Mouse (Mus musculus): Measurements from ENCODE around the gene Fbxo27. TPM values are rescaled to one million over a fixed set of nuclear protein-coding genes. Genes with fewer than 3 reads are reported as not detected.

Gene Fbxo27
- polyA plus RNA-seq, 1 experiment from 2014 or later: 6.8 TPM

DNA sequence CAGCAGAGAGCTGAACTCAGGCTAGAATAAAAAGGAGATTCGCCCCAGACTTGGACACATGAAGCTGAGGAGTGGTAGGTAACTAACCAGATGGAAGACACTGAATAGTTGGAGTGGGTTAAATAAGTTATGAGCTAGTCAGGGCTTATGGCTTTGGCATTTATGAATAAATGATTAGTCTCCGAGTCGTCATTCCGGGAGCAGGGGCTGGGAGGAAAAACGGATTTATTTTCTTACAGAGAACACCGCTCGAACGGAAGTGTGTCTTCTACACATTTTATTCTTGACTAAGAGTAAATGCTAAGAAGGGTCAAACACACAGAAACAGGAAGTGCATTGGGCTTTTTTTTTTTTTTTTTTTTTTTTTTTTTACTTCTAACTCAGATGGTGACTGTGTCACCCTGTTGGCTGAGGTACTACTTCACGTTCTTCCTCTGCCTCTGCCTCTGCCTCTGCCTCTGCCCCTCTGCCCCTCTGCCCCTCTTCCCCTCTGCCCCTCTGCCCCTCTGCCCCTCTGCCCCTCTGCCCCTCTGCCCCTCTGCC lies 10.0 kb downstream of the Fbxo27 start:
- Histone ChIP-seq H3K4me2 (no peak overlapping the region), H3K4me3 (ENCODE audit: low read depth, low read length) (no peak overlapping the region), H3K36me3 (ENCODE audit: insufficient read depth) (no peaks in the 10 kb centered on the region), H3K9me3 (ENCODE audit: low read depth, low read length) (no peaks in the 10 kb centered on the region), H3K9ac (no peak overlapping the region), H3K27me3 (ENCODE audit: insufficient read depth, low read length) (no peaks in the 10 kb centered on the region), H3K4me1 (ENCODE audit: insufficient read depth) (no peaks in the 10 kb centered on the region), H3K27ac (ENCODE audit: low read depth) (no peak overlapping the region)
- ATAC-seq (ENCODE audit: insufficient read depth) (no peak), DNase-seq (no peak)
- TF ChIP-seq CTCF (IDR thresholded peaks at IDR 0.05; ENCODE audit: low read depth): no peak
- 48% methylated on average over 9 of the region's 9 CpGs for WGBS

DNA sequence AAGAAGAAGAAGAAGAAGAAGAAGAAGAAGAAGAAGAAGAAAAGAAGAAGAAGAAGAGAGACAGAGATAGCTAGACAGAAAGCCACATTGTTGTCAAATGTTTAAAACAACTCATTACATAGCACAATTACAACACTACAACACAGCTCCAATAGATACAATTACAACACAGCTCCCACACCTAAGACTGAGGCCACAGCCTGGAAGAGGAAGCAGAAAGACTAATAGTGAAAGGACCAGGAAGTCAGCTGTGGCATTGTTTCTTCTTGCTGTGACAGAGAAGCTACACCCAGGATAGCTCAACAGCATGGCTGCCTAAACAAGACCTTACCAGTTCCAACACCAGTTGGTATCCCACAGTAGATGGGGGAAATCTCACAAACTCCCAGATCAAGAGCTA lies 16.8 kb downstream of the Fbxo27 start:
- no peak overlapping the region for H3K4me2 ChIP-seq
- no peak overlapping the region for H3K9ac ChIP-seq
- no peaks in the 10 kb centered on the region for H3K9me3 ChIP-seq (ENCODE audit: low read depth, low read length)
- DNase-seq (no peak), ATAC-seq (ENCODE audit: insufficient read depth) (no peak)
- H3K27ac ChIP-seq (ENCODE audit: low read depth): no peak overlapping the region
- H3K4me3 ChIP-seq (ENCODE audit: low read depth, low read length): no peak overlapping the region
- no peak for TF ChIP-seq CTCF (IDR thresholded peaks at IDR 0.05; ENCODE audit: low read depth)
- no peaks in the 10 kb centered on the region for H3K27me3 ChIP-seq (ENCODE audit: insufficient read depth, low read length)
- no peaks in the 10 kb centered on the region for H3K4me1 ChIP-seq (ENCODE audit: insufficient read depth)
- H3K36me3 ChIP-seq (ENCODE audit: insufficient read depth): no peaks in the 10 kb centered on the region

- Histone ChIP-seq H3K4me1 (ENCODE audit: insufficient read depth) (no peaks in the 10 kb centered on the region; the same call in 1 of the 2 replicates), H3K9me3 (ENCODE audit: low read depth, low read length) (no peaks in the 10 kb centered on the region), H3K27me3 (ENCODE audit: insufficient read depth, low read length) (no peaks in the 10 kb centered on the region), H3K4me3 (ENCODE audit: low read depth, low read length) (no peak overlapping the region), H3K4me2 (no peak overlapping the region), H3K27ac (ENCODE audit: low read depth) (no peak overlapping the region), H3K9ac (no peak overlapping the region), H3K36me3 (ENCODE audit: insufficient read depth) (no peaks in the 10 kb centered on the region)
- TF ChIP-seq CTCF (IDR thresholded peaks at IDR 0.05; ENCODE audit: low read depth): peak; percentile 39
- 70% methylated on average over 3 of the region's 3 CpGs for WGBS
- ATAC-seq (ENCODE audit: insufficient read depth): no peak
- DNase-seq: no peak
Measured at GRCm38 (mm10) chr7:28710962-28711361, 18.3 kb downstream of the Fbxo27 start.

DNA sequence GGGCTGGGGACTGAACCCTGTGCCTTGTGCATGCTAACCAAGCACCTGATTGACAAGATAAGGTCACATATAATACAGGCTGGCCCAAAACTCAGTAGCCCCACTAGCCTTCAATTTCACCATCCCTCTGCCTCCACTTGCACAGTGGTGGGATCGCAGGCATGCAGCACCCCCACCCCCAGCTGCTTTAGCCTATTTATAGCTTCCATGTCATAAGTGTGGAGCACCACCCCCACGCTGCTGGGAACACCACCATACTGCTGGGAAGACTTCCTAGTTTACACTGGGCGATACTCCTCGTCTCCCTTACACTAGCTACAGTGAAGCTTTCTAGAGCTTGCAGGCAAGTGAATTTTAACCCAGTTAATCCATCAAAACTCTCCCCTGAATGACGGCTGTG lies 22.0 kb downstream of the Fbxo27 start:
- Histone ChIP-seq H3K4me1 (ENCODE audit: insufficient read depth) (peaks cover 3% of the 10 kb centered on the region; the same call in 1 of the 2 replicates), H3K36me3 (ENCODE audit: insufficient read depth) (no peaks in the 10 kb centered on the region), H3K4me3 (ENCODE audit: low read depth, low read length) (no peak overlapping the region), H3K9ac (no peak overlapping the region), H3K27me3 (ENCODE audit: insufficient read depth, low read length) (no peaks in the 10 kb centered on the region), H3K27ac (ENCODE audit: low read depth) (no peak overlapping the region), H3K4me2 (no peak overlapping the region), H3K9me3 (ENCODE audit: low read depth, low read length) (no peaks in the 10 kb centered on the region)
- DNase-seq (no peak), ATAC-seq (ENCODE audit: insufficient read depth) (no peak)
- 57% methylated on average over 5 of the region's 5 CpGs for WGBS
- no peak for TF ChIP-seq CTCF (IDR thresholded peaks at IDR 0.05; ENCODE audit: low read depth)

- DNase-seq (no peak), ATAC-seq (ENCODE audit: insufficient read depth) (no peak)
- Histone ChIP-seq H3K27me3 (ENCODE audit: insufficient read depth, low read length) (no peaks in the 10 kb centered on the region), H3K4me2 (no peak overlapping the region), H3K27ac (ENCODE audit: low read depth) (no peak overlapping the region), H3K36me3 (ENCODE audit: insufficient read depth) (no peaks in the 10 kb centered on the region), H3K4me3 (ENCODE audit: low read depth, low read length) (no peak overlapping the region), H3K9ac (no peak overlapping the region), H3K4me1 (ENCODE audit: insufficient read depth) (peaks cover 3% of the 10 kb centered on the region; the same call in 1 of the 2 replicates), H3K9me3 (ENCODE audit: low read depth, low read length) (no peaks in the 10 kb centered on the region)
- TF ChIP-seq CTCF (IDR thresholded peaks at IDR 0.05; ENCODE audit: low read depth): peak; percentile 45
- WGBS: 95% methylated on average over 2 of the region's 2 CpGs
Measured at GRCm38 (mm10) chr7:28715598-28715997, 22.9 kb downstream of the Fbxo27 start.

GRCm38 (mm10) chr7:28716590-28717281 lies 24.1 kb downstream of the Fbxo27 start, which contains the start of gene Fbxo17:
Fbxo17 (plus strand) TSS chr7:28716804.
- Histone ChIP-seq H3K4me3 (ENCODE audit: low read depth, low read length) (peak within 1 kb of the TSS; percentile 56), H3K4me2 (peak within 1 kb of the TSS; percentile 77), H3K27ac (ENCODE audit: low read depth) (peak within 1 kb of the TSS; percentile 73), H3K4me1 (ENCODE audit: insufficient read depth) (peaks cover 3% of the 10 kb centered on the region; the same call in 1 of the 2 replicates), H3K9me3 (ENCODE audit: low read depth, low read length) (no peaks in the 10 kb centered on the region), H3K36me3 (ENCODE audit: insufficient read depth) (no peaks in the 10 kb centered on the region), H3K27me3 (ENCODE audit: insufficient read depth, low read length) (no peaks in the 10 kb centered on the region), H3K9ac (peak within 1 kb of the TSS; percentile 76)
- peak; percentile 77 for DNase-seq
- 2% methylated on average over 35 of the region's 36 CpGs for WGBS
- peak; percentile 54 for TF ChIP-seq CTCF (IDR thresholded peaks at IDR 0.05; ENCODE audit: low read depth)
- ATAC-seq (ENCODE audit: insufficient read depth): peak; percentile 82

- Histone ChIP-seq H3K4me1 (ENCODE audit: insufficient read depth) (peaks cover 3% of the 10 kb centered on the region; the same call in 1 of the 2 replicates), H3K4me2 (peak overlapping the region; percentile 77), H3K27ac (ENCODE audit: low read depth) (no peak overlapping the region), H3K27me3 (ENCODE audit: insufficient read depth, low read length) (no peaks in the 10 kb centered on the region), H3K36me3 (ENCODE audit: insufficient read depth) (no peaks in the 10 kb centered on the region), H3K9ac (0 out of 2 replicates have a peak overlapping the region, but pooled peaks have one; percentile 76), H3K9me3 (ENCODE audit: low read depth, low read length) (no peaks in the 10 kb centered on the region), H3K4me3 (ENCODE audit: low read depth, low read length) (peak overlapping the region; percentile 56)
- ATAC-seq (ENCODE audit: insufficient read depth) (no peak), DNase-seq (peak; percentile 61)
- no peak for TF ChIP-seq CTCF (IDR thresholded peaks at IDR 0.05; ENCODE audit: low read depth)
- 61% methylated on average over 10 of the region's 10 CpGs for WGBS
Measured at GRCm38 (mm10) chr7:28717726-28718125, 25.1 kb downstream of the Fbxo27 start.
